Mouse (Mus musculus) heart, embryonic 16.5 days (tissue): ENCODE measurements around the gene Sec22b. TPM values are rescaled to one million over a fixed set of nuclear protein-coding genes. Genes with fewer than 3 reads are reported as not detected.

Experiments
- ATAC-seq: fragments of 200-750 bp; cut with Nextera tagmentation; replicated peaks from 2 replicates; pipeline ENCODE4 v1.8.0; 2017; ENCODE audit warnings: moderate number of reproducible peaks; ENCODE audit not compliant: insufficient read depth, low FRiP score; ENCODE audit errors: extremely low read depth
- H3K27ac ChIP-seq: fragments of 300-500 bp; sonication (generic); 2 replicates; pipeline ENCODE4 v1.5.1; 2014; ENCODE audit warnings: mild to moderate bottlenecking, low read length, control low read depth, moderate library complexity
- H3K27me3 ChIP-seq: fragments of 300-500 bp; sonication (generic); 2 replicates; pipeline ENCODE4 v1.6.1; 2014; ENCODE audit warnings: low read length, mixed read lengths; ENCODE audit not compliant: control insufficient read depth, insufficient read depth
- H3K36me3 ChIP-seq: fragments of 300-500 bp; sonication (generic); 2 replicates; pipeline ENCODE4 v1.6.1; 2014; ENCODE audit not compliant: control insufficient read depth, insufficient read depth
- H3K4me1 ChIP-seq: fragments of 300-500 bp; sonication (generic); 2 replicates; pipeline ENCODE4 v1.6.1; 2014; ENCODE audit warnings: low read length, mixed read lengths; ENCODE audit not compliant: control insufficient read depth, insufficient read depth
- H3K4me2 ChIP-seq: fragments of 300-500 bp; sonication (generic); 2 replicates; pipeline ENCODE4 v1.6.1; 2014; ENCODE audit warnings: low read depth, mild to moderate bottlenecking, control low read depth, low read length
- H3K4me3 ChIP-seq: fragments of 300-500 bp; sonication (generic); 2 replicates; pipeline ENCODE4 v1.5.1; 2014; ENCODE audit warnings: mild to moderate bottlenecking, control low read depth, low read length
- H3K9ac ChIP-seq: fragments of 300-500 bp; sonication (generic); 2 replicates; pipeline ENCODE4 v1.6.1; 2014; ENCODE audit warnings: low read length, control low read depth
- H3K9me3 ChIP-seq: fragments of 300-500 bp; sonication (generic); replicated peaks from 2 replicates; pipeline ENCODE4 v1.6.1; 2016; ENCODE audit warnings: low read length; ENCODE audit not compliant: control insufficient read depth
- WGBS: fragments of 180-500 bp; shearing (Covaris S2); extraction: QIAGEN DNeasy Blood & Tissue Kit; methylation state at CpG from one replicate; pipeline ENCODE4 v1.1.7; 2014; 5-methylcytosine and 5-hydroxymethylcytosine counted together
- polyA plus RNA-seq: library from polyadenylated mRNA; unstranded; fragments of >200 nt; fragmentation: Nextera tagmentation; extraction: Ambion mirVana; gene quantifications from 2 replicates; pipeline ENCODE4 v1.2.1, GENCODE M21; 2015

The Sec22b gene
- polyA plus RNA-seq, 1 experiment from 2014 or later: 112 TPM

DNA sequence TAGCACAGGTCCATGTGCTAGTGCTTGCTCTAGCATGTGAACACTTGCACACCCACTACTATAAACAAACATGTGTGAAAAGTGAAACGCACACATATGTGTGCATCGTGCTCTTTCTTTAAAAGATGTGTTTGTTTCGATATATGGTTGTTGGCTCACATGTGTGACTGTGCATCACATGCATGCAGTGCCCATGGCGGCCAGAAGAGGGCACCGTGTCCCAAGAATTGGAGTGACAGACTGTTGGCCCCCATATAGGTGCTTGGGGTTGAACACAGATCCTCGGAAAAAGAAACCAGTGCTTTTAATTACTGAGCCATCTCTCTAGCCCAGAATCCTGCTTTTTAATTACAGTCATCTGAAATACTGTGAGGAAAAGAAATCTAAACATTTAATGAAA is 6.3 kb upstream of the Sec22b start:
- H3K4me1 ChIP-seq: no peaks in the 10 kb centered on the region
- no peak for ATAC-seq
- no peak overlapping the region for H3K9ac ChIP-seq
- WGBS: 48% methylated on average over 6 of the region's 6 CpGs
- no peak overlapping the region for H3K27ac ChIP-seq
- no peak overlapping the region for H3K4me2 ChIP-seq
- no peaks in the 10 kb centered on the region for H3K36me3 ChIP-seq
- peaks cover 24% of the 10 kb centered on the region for H3K27me3 ChIP-seq
- H3K9me3 ChIP-seq: no peaks in the 10 kb centered on the region
- no peak overlapping the region for H3K4me3 ChIP-seq

DNA sequence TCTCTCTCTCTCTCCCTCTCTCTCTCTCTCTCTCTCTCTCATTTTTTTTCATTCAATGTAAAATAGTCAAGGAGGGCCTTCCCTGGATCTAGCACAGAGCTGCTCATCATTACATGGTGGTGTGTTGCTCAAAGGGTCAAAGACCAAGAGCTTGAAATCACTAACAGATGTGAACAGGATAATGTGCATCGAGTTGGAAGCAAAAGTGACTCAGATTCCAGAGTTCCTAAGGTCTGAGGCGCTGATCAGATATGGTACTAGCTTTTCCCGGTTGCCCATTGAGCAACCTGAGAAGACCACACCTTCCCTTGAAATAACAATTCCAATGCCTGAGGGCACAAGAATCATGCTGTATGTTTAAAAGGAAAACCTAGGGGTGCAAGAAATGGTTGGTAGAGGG is 2.6 kb upstream of the Sec22b start:
- Histone ChIP-seq H3K9me3 (no peaks in the 10 kb centered on the region), H3K4me3 (no peak overlapping the region), H3K36me3 (no peaks in the 10 kb centered on the region), H3K27me3 (no peaks in the 10 kb centered on the region), H3K4me2 (no peak overlapping the region), H3K4me1 (peaks cover 12% of the 10 kb centered on the region), H3K27ac (no peak overlapping the region), H3K9ac (no peak overlapping the region)
- WGBS: 51% methylated on average over 3 of the region's 3 CpGs
- ATAC-seq: no peak

DNA sequence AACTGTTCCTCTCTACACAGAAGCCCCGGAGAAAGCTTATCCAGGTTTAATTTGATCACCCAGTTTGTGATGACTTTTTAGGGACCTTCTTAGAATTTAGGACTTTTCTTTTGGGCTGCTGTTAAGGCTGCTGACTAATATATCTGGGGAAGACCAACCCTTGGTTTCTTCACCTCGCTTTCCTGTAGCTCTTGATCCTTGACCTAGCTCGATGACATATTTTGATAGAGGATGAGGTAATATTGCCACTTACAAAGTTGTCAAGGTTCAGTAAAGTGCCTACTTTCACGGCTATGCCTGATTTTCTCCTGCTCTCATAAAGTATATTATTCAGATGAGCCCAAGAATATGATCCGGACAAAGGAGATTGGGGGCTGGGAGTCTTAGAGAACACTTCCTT is 596 bp downstream of the Sec22b start:
- Histone ChIP-seq H3K9me3 (no peaks in the 10 kb centered on the region), H3K4me1 (peaks cover 14% of the 10 kb centered on the region), H3K27ac (peak overlapping the region; percentile 72), H3K36me3 (no peaks in the 10 kb centered on the region), H3K27me3 (no peaks in the 10 kb centered on the region), H3K4me2 (peak overlapping the region; percentile 90), H3K4me3 (peak overlapping the region; percentile 99), H3K9ac (peak overlapping the region; percentile 95)
- WGBS: 12% methylated on average over 5 of the region's 5 CpGs
- ATAC-seq: no peak

DNA sequence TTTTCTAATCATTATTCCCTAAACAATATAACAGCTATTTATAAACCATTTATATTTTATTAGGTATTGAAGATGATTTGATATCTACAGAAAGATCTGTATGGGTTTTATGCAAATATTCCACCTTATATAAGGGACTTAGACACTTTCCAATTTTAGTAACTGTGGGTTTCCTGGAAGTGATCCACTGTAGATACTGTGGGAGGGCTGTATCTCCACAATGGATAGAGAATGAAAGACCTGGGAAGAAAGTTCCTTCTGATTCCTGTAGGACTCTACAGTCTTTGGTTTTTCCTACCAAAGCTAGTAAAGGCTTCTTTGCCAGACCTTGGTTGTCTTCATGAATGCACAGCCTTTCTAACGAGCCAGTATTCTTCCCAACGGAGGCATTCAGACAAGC is 8.7 kb downstream of the Sec22b start:
- no peak overlapping the region for H3K27ac ChIP-seq
- H3K4me1 ChIP-seq: no peaks in the 10 kb centered on the region
- H3K9ac ChIP-seq: no peak overlapping the region
- no peaks in the 10 kb centered on the region for H3K27me3 ChIP-seq
- ATAC-seq: no peak
- H3K9me3 ChIP-seq: no peaks in the 10 kb centered on the region
- H3K4me2 ChIP-seq: no peak overlapping the region
- H3K4me3 ChIP-seq: no peak overlapping the region
- peaks cover 6% of the 10 kb centered on the region; the same call in 1 of the 2 replicates for H3K36me3 ChIP-seq
- WGBS: 75% methylated on average over 2 of the region's 2 CpGs

DNA sequence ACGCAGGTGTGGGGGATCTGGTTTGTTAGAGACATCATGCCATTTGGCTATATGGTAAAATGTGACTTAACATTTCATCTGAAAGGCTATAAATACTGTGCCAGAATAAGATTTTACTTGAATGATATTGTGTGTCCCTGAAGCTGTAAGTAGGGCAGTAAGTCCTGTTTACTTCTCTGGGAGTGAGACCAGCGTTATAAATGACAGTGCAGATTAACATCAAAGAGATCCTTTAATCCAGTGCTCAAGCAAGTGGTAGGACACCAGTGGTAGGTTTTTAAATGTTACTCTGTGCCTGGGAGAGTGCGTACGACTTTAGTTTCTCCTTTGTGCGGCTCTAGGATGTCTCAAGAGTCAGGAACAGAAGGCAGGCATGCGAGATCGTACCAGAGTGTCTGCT is 10.1 kb downstream of the Sec22b start:
- no peaks in the 10 kb centered on the region for H3K4me1 ChIP-seq
- no peak overlapping the region for H3K9ac ChIP-seq
- H3K27me3 ChIP-seq: no peaks in the 10 kb centered on the region
- H3K27ac ChIP-seq: no peak overlapping the region
- no peak for ATAC-seq
- H3K36me3 ChIP-seq: peaks cover 15% of the 10 kb centered on the region
- no peak overlapping the region for H3K4me3 ChIP-seq
- H3K9me3 ChIP-seq: no peaks in the 10 kb centered on the region
- H3K4me2 ChIP-seq: no peak overlapping the region
- 87% methylated on average over 7 of the region's 7 CpGs for WGBS

DNA sequence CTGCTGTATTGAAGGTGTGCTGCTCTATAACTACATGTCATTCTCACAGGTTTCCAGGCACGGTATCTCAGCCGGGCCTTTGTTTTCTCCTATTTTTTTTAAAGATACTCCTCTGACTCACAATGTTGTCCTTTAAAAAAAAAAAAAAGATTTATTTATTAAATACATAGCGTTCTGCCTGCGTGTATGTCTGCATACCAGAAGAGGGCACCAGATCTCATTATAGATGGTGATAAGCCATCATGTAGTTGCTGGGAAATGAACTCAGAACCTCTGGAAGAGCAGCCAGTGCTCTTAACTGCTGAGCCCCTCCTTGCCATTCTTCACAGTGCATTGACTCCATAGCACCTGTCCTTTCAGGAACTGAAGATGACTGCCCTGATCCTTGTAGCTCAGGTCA is 14.1 kb downstream of the Sec22b start:
- Histone ChIP-seq H3K4me1 (no peaks in the 10 kb centered on the region), H3K9me3 (no peaks in the 10 kb centered on the region), H3K36me3 (peaks cover 30% of the 10 kb centered on the region), H3K4me2 (no peak overlapping the region), H3K9ac (no peak overlapping the region), H3K27ac (no peak overlapping the region), H3K4me3 (no peak overlapping the region), H3K27me3 (no peaks in the 10 kb centered on the region)
- ATAC-seq: no peak
- WGBS: 73% methylated on average over 4 of the region's 4 CpGs

DNA sequence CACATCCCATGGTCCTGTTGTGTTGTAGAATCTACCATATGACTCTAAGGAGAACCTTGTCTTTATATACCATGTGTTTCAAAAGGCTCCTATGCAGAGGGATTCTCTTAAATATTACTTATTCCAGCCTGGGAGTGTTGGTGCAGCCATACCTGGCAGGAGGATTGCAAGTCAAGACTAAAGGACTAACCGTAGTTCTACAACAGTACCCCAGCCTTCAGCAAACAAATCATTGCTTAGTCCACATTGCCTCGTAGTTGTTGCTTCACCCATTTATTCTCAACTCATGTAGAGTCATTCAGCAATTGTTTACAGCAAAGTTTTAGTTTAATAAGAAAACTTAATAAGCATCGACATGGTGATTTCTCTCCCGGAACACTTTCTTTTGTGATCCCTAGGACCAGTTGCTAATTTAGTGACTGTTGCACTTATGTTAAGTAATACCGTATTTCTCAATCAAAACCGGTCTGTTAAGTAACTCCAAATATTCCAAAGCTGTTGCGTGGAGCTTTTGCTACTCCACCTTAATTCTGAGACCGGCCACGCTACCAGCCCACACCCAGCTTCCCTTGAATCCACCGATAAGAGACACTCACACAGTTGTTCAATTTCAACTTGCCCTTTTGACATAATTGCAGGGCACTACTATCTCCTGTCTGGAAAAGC is 18.0 kb downstream of the Sec22b start:
- WGBS: 96% methylated on average over 10 of the region's 10 CpGs
- no peak overlapping the region for H3K4me3 ChIP-seq
- ATAC-seq: no peak
- no peak overlapping the region for H3K9ac ChIP-seq
- H3K4me2 ChIP-seq: no peak overlapping the region
- peaks cover 39% of the 10 kb centered on the region for H3K36me3 ChIP-seq
- no peaks in the 10 kb centered on the region for H3K4me1 ChIP-seq
- no peak overlapping the region for H3K27ac ChIP-seq
- no peaks in the 10 kb centered on the region for H3K9me3 ChIP-seq
- H3K27me3 ChIP-seq: no peaks in the 10 kb centered on the region

DNA sequence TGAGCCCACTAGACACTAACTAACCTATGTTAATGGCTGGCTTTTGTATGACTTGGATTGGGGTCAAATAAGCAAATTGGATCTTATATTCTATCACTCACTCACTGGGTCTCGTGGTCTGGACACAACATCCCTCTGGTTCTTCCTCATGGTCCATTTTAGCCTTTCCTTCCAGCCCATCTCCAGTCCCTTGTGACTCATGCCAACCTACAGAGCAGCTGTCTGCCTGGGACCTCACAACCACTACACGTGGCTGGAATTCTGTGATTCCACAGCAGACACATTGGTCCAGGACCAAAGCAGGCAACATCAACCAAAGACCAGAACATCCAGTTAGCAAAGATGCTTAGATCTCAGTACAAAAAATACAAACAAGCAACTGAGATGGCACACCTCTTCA is 24.3 kb downstream of the Sec22b start:
- H3K4me2 ChIP-seq: no peak overlapping the region
- no peak overlapping the region for H3K9ac ChIP-seq
- H3K4me3 ChIP-seq: no peak overlapping the region
- no peaks in the 10 kb centered on the region for H3K27me3 ChIP-seq
- no peak for ATAC-seq
- no peaks in the 10 kb centered on the region for H3K9me3 ChIP-seq
- H3K27ac ChIP-seq: no peak overlapping the region
- H3K36me3 ChIP-seq: peaks cover 12% of the 10 kb centered on the region
- no peaks in the 10 kb centered on the region for H3K4me1 ChIP-seq
- WGBS: 91% methylated on average over 2 of the region's 2 CpGs

DNA sequence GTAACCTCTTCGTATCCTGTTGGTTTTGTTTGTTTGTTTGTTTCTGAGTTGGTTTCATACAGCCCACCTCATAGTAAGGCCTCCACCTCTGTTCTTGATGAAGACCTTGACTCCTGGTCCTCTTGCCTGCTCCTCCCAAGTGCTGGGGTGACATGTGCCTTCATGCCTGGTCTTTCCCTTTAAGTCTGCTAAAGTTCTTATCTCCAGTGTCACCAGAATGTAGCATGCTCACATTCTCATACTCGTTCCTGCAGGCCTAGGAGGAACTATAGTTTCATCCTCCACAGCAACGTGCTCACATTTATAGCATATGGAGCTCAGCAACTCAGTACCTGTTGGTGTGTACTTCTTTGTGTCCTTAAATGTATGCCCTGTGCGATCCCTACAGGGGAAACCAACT is 26.3 kb downstream of the Sec22b start:
- Histone ChIP-seq H3K4me1 (peaks cover 6% of the 10 kb centered on the region), H3K4me2 (no peak overlapping the region), H3K4me3 (no peak overlapping the region), H3K36me3 (0 out of 2 replicates have a peak, but pooled peaks cover 2% of the 10 kb centered on the region), H3K9me3 (no peaks in the 10 kb centered on the region), H3K27me3 (no peaks in the 10 kb centered on the region), H3K27ac (no peak overlapping the region), H3K9ac (no peak overlapping the region)
- no peak for ATAC-seq
- WGBS: 56% methylated on average over 4 of the region's 4 CpGs
